Mouse (Mus musculus): ENCODE results near the gene Hacd2.
A peak's percentile ranks its signal among the peaks of the same experiment; 100 is the strongest.

The Hacd2 gene

GRCm38 (mm10) chr16:35056786-35057185, 34.6 kb downstream of the Hacd2 start:
- no peak for DNase-seq

- no peak for DNase-seq
Observed at GRCm38 (mm10) chr16:35061017-35061416, 38.8 kb downstream of the Hacd2 start.

GRCm38 (mm10) chr16:35065724-35066123, 43.5 kb downstream of the Hacd2 start:
- no peak for DNase-seq

DNA sequence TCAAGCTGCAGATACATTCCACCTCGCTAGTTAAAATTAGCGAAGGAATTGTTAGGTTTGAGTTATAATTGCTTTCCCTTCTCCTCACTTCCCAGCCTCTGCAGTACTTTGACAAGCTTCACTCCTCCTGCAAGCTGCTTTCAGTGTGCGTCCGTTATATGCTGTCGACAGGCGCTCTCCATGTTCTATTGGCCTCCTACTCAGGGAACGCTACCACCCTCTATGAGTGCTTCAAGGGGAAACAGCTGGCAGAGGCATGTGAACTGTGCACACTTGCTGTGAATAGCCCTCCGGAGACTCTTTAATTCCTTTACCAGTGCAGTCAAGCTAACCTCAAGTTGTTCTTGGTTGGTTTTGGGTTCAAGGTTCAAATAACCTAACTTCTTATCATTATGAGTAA, 44.9 kb downstream of the Hacd2 start:
- DNase-seq: no peak

DNA sequence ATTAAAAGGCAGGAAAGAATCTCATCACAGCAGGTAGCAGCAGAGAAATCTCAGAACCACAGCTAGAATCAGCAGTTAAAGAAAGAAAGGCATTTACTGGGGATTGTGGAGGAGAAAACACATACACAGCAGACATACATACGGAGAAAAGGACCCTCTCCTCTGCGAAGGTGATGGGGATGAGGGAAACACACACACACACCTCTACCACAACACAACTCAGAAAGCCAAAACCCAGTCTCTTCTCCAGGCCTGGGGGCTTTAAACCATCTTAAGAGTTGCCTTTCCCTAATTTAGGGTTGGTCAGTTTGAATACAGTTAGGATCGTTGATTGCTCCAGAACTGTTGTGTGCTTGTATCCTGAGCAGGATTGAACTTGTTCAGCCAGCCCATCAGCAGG, 45.4 kb downstream of the Hacd2 start:
- no peak for DNase-seq

GRCm38 (mm10) chr16:35068886-35069285, 46.7 kb downstream of the Hacd2 start:
- DNase-seq: no peak

GRCm38 (mm10) chr16:35074436-35074835, 52.2 kb downstream of the Hacd2 start:
- no peak for DNase-seq

- no peak for DNase-seq
Observed at GRCm38 (mm10) chr16:35075643-35076042, 53.4 kb downstream of the Hacd2 start.

DNA sequence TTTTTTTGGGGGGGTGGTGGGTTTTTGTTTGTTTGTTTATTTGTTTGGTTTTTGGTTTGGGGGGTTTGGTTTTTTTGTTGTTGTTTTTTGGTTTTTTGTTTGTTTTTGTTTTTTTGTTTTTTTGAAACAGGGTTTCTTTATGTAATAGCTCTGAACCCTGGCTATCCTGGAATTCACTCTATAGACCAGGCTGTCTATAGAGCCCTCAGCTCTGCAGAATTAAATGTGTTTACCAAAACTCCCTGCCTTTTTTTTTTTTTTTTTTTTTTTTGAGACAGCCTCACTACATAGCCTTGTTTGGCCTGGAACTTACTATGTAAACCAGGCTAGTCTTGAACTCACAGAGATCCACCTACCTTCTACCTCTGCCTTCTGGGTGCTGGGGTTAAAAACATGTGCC, 71.3 kb downstream of the Hacd2 start:
- DNase-seq: no peak

DNA sequence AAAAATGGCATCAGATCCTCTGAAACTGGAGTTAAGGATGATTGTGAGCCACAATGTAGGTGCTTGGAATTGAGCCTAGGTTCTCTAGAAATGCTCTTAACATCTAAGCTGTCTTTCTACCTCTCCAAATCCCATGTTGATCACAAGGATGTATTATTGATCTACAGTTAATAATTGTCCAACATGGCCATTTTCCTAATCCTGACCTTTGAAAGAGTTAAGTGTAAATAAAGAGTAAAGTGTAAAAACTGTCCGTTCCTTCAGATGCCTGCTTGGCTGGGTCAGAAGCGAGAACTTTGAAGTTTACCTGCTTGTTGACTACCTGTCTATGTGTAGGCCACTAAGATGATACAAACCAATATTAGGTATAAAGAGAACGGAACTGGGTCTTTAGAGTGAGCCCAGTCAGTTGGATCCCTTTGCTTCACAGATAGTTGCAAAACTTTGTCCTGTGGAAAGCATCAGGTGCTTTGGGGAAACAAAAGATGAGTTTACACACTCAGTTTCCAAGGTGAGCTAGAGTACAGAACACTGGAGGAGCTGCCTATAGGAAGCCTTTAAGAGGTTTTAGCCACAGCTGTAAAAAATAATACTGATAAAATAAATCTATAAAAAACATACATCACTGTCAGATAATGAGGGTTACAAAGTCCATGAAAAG, 75.8 kb downstream of the Hacd2 start:
- no peak for DNase-seq

DNA sequence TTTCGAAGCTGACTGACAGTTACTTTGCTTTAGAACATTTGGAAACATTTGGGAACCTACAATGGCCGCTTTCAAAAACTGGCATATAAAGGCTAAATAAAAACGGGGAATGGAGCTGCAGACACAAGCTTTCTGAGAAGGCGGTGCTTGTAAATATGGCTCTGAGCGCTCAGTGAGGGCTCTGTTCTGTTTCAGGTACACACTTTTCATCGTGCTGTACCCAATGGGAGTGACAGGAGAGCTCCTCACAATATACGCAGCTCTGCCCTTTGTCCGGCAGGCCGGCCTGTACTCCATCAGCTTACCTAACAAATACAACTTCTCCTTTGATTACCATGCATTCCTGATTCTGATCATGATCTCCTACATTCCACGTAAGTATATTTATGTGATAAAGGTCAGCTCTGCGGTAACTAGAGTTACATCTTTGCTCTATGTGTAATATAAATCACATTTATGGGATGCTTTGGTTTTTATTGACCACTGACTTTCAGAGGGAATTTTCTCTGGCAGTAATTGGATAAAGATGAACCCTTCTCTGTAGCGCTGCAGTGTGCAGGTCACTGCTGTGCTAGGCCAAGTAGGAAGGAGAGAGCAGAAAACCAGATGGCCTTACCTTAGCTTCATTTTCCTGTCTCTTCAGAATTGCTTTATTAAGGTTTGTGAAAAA, 79.7 kb downstream of the Hacd2 start:
- no peak for DNase-seq

GRCm38 (mm10) chr16:35102866-35103620, 80.8 kb downstream of the Hacd2 start:
- DNase-seq: no peak

- DNase-seq: no peak
Observed at GRCm38 (mm10) chr16:35107985-35108384, 85.8 kb downstream of the Hacd2 start.

GRCm38 (mm10) chr16:35109156-35109555, 86.9 kb downstream of the Hacd2 start:
- DNase-seq: no peak

DNA sequence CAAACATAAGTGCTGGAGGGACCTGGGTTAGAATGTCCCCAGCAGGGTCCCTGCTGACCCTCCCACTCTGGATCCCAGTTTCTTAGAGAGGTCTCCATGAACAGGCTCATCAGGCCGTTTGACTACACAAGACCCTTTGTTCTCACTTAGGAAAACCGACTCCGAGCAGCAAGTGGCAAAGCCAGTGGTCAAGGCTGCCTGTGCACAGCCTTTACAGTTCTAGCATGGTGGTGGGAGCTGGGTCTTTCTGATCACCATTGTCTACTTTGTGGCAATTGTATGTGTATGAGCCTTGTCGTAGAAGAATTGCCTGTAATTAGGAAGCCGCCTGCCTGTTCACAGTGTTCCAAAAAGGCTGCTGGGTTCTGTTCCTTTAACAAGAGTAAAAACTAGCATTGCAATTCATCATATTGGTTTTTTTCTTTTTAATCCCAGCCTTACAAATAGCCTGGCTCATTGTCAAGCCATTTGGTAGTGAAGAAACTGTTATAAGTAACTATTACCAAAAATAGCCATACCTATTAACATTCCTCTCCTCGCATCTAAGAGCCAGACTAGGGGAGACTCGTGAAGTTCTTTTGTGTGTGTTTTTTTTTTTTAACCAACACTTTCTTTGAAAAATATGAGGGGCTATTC, 87.5 kb downstream of the Hacd2 start:
- no peak for DNase-seq

- peak; percentile 64 for DNase-seq
Observed at GRCm38 (mm10) chr16:35110410-35111142, 88.3 kb downstream of the Hacd2 start.

- no peak for DNase-seq
Observed at GRCm38 (mm10) chr16:35111143-35111620, 89.0 kb downstream of the Hacd2 start.

- DNase-seq: no peak
Observed at GRCm38 (mm10) chr16:35113496-35113895, 91.3 kb downstream of the Hacd2 start.

DNA sequence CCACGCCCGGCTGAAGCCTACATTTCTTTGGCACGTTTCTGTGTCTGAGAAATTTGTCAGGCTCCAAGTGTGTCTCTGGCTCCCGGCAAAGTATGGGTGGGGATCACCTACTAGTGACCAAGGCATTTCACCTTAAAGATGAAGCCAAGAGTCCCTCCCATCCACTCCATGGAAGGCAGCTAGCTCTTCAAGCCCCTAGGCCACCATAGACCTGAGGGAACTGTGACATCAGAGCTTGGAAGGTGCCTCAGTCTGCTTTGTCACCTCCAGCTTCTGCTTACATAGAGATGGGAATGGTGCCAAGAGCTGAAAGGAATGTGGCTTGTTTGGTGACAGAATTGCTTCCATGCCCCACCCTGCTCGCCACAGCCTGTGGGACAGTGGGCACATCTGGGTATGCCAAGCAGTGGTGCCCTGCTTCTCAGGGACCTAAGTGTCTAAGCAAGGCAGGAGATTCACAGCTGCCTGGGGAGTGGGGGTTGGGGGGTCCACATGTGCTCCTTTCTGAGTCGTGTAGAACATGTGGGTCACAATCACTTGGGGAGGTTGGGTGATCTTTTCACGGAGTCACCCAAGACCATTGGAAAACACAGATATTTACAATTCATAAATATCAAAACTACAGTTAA, 94.2 kb downstream of the Hacd2 start:
- no peak for DNase-seq

- no peak for DNase-seq
Observed at GRCm38 (mm10) chr16:35117436-35117835, 95.2 kb downstream of the Hacd2 start.

GRCm38 (mm10) chr16:35120603-35121002, 98.4 kb downstream of the Hacd2 start:
- no peak for DNase-seq

GRCm38 (mm10) chr16:35127270-35127669, 105.0 kb downstream of the Hacd2 start:
- DNase-seq: no peak
